Mouse (Mus musculus) testis, adult 2 months (tissue): Measurements from ENCODE around the gene Kiss1. TPM values are rescaled to one million over a fixed set of nuclear protein-coding genes. Genes with fewer than 3 reads are reported as not detected.
"Not testable (repeated sequence)": the region's sequence is repeated elsewhere in the genome, so short reads cannot be mapped to it uniquely, and the experiment has no call there.

ENCODE experiments used
- H3K27ac ChIP-seq: fragments of 200-500 bp; 2 replicates; pipeline ENCODE4 v1.5.1; 2012; ENCODE audit warnings: low read depth, low read length; ENCODE audit not compliant: control insufficient read depth, insufficient read depth
- H3K27me3 ChIP-seq: fragments of 200-500 bp; 2 replicates; pipeline ENCODE4 v1.6.1; 2012; ENCODE audit warnings: mild to moderate bottlenecking, low read length, moderate library complexity; ENCODE audit not compliant: control insufficient read depth, insufficient read depth
- H3K36me3 ChIP-seq: fragments of 200-500 bp; 2 replicates; pipeline ENCODE4 v1.6.1; 2012; ENCODE audit warnings: mild to moderate bottlenecking, low read length; ENCODE audit not compliant: control insufficient read depth, insufficient read depth
- H3K4me1 ChIP-seq: fragments of 200-500 bp; 2 replicates; pipeline ENCODE4 v1.6.1; 2012; ENCODE audit warnings: low read length; ENCODE audit not compliant: control insufficient read depth, insufficient read depth
- H3K4me3 ChIP-seq: fragments of 200-500 bp; 2 replicates; pipeline ENCODE4 v1.5.1; 2012; ENCODE audit warnings: low read depth, mild to moderate bottlenecking, low read length, moderate library complexity, mixed read lengths; ENCODE audit not compliant: control insufficient read depth
- CTCF ChIP-seq: fragments of 200-500 bp; IDR thresholded peaks from 2 replicates; pipeline ENCODE4 v1.5.1; 2012; ENCODE audit warnings: low read depth, mild to moderate bottlenecking, inconsistent platforms, low read length, moderate library complexity; ENCODE audit not compliant: control insufficient read depth, insufficient read depth, insufficient replicate concordance
- POLR2A ChIP-seq: fragments of 200-500 bp; IDR thresholded peaks from 2 replicates; pipeline ENCODE4 v1.6.1; 2012; ENCODE audit warnings: low read depth, mild to moderate bottlenecking, inconsistent platforms, low read length, moderate library complexity; ENCODE audit not compliant: control insufficient read depth
- polyA plus RNA-seq: library from polyadenylated mRNA; depleted of rRNA; stranded (reverse); fragments of >200 nt; gene quantifications from 2 replicates; pipeline ENCODE4 v1.2.3, GENCODE M21; 2012

Kiss1 gene
- polyA plus RNA-seq, 1 experiment: 0.44 TPM

GRCm38 (mm10) chr1:133331142-133331541, 9.5 kb downstream of the Kiss1 start:
- no peak overlapping the region for H3K27ac ChIP-seq
- peaks cover 5% of the 10 kb centered on the region for H3K4me1 ChIP-seq
- TF ChIP-seq POLR2A: no peak
- TF ChIP-seq CTCF: no peak
- no peak overlapping the region for H3K4me3 ChIP-seq
- H3K27me3 ChIP-seq: no peaks in the 10 kb centered on the region
- H3K36me3 ChIP-seq: no peaks in the 10 kb centered on the region

GRCm38 (mm10) chr1:133332656-133333430, 11.2 kb downstream of the Kiss1 start:
- Histone ChIP-seq H3K4me1 (peaks cover 5% of the 10 kb centered on the region), H3K27ac (no peak overlapping the region), H3K27me3 (no peaks in the 10 kb centered on the region), H3K4me3 (no peak overlapping the region), H3K36me3 (no peaks in the 10 kb centered on the region)
- no peak for TF ChIP-seq CTCF
- TF ChIP-seq POLR2A: no peak

GRCm38 (mm10) chr1:133333937-133334336, 12.3 kb downstream of the Kiss1 start:
- no peaks in the 10 kb centered on the region for H3K36me3 ChIP-seq
- no peak overlapping the region for H3K4me3 ChIP-seq
- peaks cover 5% of the 10 kb centered on the region for H3K4me1 ChIP-seq
- H3K27me3 ChIP-seq: no peaks in the 10 kb centered on the region
- no peak overlapping the region for H3K27ac ChIP-seq
- TF ChIP-seq CTCF (no peak), POLR2A (no peak)

- not testable (repeated sequence) for H3K4me3 ChIP-seq, H3K36me3 ChIP-seq, H3K4me1 ChIP-seq, H3K27me3 ChIP-seq, H3K27ac ChIP-seq
Measured at GRCm38 (mm10) chr1:133340403-133340802, 18.7 kb downstream of the Kiss1 start.

GRCm38 (mm10) chr1:133344357-133344756, 22.7 kb downstream of the Kiss1 start:
- Histone ChIP-seq H3K27ac (no peak overlapping the region), H3K4me1 (no peaks in the 10 kb centered on the region)
- TF ChIP-seq POLR2A (no peak), CTCF (no peak)

GRCm38 (mm10) chr1:133346531-133346930, 24.9 kb downstream of the Kiss1 start:
- H3K27me3 ChIP-seq: no peaks in the 10 kb centered on the region
- H3K27ac ChIP-seq: no peak overlapping the region
- TF ChIP-seq POLR2A: no peak
- no peak for TF ChIP-seq CTCF
- no peaks in the 10 kb centered on the region for H3K36me3 ChIP-seq
- no peak overlapping the region for H3K4me3 ChIP-seq
- H3K4me1 ChIP-seq: no peaks in the 10 kb centered on the region

More at GRCm38 (mm10) chr1:133344357-133344756, 22.7 kb downstream of the Kiss1 start:
- Histone ChIP-seq H3K36me3 (no peaks in the 10 kb centered on the region), H3K4me3 (no peak overlapping the region), H3K27me3 (no peaks in the 10 kb centered on the region)

- Histone ChIP-seq H3K36me3 (no peaks in the 10 kb centered on the region), H3K27ac (no peak overlapping the region), H3K27me3 (no peaks in the 10 kb centered on the region), H3K4me1 (no peaks in the 10 kb centered on the region), H3K4me3 (no peak overlapping the region)
- no peak for TF ChIP-seq CTCF
- no peak for TF ChIP-seq POLR2A
Measured at GRCm38 (mm10) chr1:133347226-133347625, 25.6 kb downstream of the Kiss1 start.

- H3K36me3 ChIP-seq: no peaks in the 10 kb centered on the region
- H3K4me3 ChIP-seq: no peak overlapping the region
- no peaks in the 10 kb centered on the region for H3K4me1 ChIP-seq
- H3K27me3 ChIP-seq: no peaks in the 10 kb centered on the region
- H3K27ac ChIP-seq: no peak overlapping the region
- TF ChIP-seq POLR2A (no peak), CTCF (no peak)
Measured at GRCm38 (mm10) chr1:133347693-133348520, 26.2 kb downstream of the Kiss1 start.
